Mouse (Mus musculus): ENCODE data around the gene Rab44. TPM values are rescaled to one million over a fixed set of nuclear protein-coding genes. Genes with fewer than 3 reads are reported as not detected.

Gene Rab44
- polyA plus RNA-seq, 1 experiment = 0.47 TPM

GRCm38 (mm10) chr17:29165452-29165851, 51.5 kb downstream of the Rab44 start:
- Histone ChIP-seq H3K4me1 (ENCODE audit: control insufficient read depth, insufficient read depth, low read length) (no peaks in the 10 kb centered on the region), H3K4me3 (replicated peaks; ENCODE audit: insufficient read depth, low read depth, low read length) (no peak overlapping the region), H3K27me3 (ENCODE audit: control insufficient read depth, insufficient read depth, low read length) (no peaks in the 10 kb centered on the region), H3K27ac (ENCODE audit: insufficient read depth, low read length) (no peak overlapping the region)
- DNase-seq = no peak
- TF ChIP-seq CTCF (IDR thresholded peaks at IDR 0.05; ENCODE audit: borderline replicate concordance, insufficient read depth, low read depth, low read length) = no peak
- TF ChIP-seq POLR2A (IDR thresholded peaks at IDR 0.05; ENCODE audit: borderline replicate concordance, insufficient read depth, low read length) = no peak
- WGBS = 70% methylated on average over 6 of the region's 6 CpGs

DNA sequence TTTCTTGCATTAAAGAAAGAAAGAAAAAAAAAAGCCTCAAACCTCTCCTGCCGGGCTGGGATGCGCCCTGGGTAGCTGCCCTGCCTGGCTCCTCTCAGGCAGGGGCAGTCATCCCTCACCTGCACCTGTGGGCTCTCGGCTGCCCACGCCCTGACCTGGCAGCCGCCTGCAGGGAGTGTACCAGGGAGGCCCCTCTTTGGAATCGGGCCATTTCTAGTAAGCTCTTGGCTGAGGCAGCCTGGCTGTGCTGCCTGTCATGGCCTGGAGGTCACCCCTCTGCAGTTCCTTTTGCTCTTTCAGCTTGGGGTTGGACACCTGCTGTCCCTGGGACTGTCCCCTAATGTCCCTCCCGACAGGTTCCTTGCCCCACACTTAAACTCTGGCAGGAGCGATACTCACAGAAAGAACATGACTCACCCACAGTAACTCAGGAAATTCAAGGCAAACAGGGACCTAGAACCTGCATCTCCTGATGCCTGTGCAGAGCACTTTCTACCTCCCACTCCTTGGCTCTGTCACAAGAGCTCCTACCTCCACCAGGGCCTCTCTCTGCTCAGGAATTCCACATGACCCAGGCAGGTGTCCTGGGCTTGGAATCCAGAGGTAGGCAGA, 52.1 kb downstream of the Rab44 start:
- TF ChIP-seq POLR2A (IDR thresholded peaks at IDR 0.05; ENCODE audit: borderline replicate concordance, insufficient read depth, low read length) (no peak), CTCF (IDR thresholded peaks at IDR 0.05; ENCODE audit: borderline replicate concordance, insufficient read depth, low read depth, low read length) (no peak)
- Histone ChIP-seq H3K4me1 (ENCODE audit: control insufficient read depth, insufficient read depth, low read length) (no peaks in the 10 kb centered on the region), H3K27me3 (ENCODE audit: control insufficient read depth, insufficient read depth, low read length) (no peaks in the 10 kb centered on the region), H3K27ac (ENCODE audit: insufficient read depth, low read length) (no peak overlapping the region), H3K4me3 (replicated peaks; ENCODE audit: insufficient read depth, low read depth, low read length) (no peak overlapping the region)
- DNase-seq = no peak
- 50% methylated on average over 8 of the region's 8 CpGs for WGBS

GRCm38 (mm10) chr17:29167371-29167770, 53.4 kb downstream of the Rab44 start:
- TF ChIP-seq CTCF (IDR thresholded peaks at IDR 0.05; ENCODE audit: borderline replicate concordance, insufficient read depth, low read depth, low read length) = no peak
- TF ChIP-seq POLR2A (IDR thresholded peaks at IDR 0.05; ENCODE audit: borderline replicate concordance, insufficient read depth, low read length) = no peak
- Histone ChIP-seq H3K27me3 (ENCODE audit: control insufficient read depth, insufficient read depth, low read length) (no peaks in the 10 kb centered on the region), H3K27ac (ENCODE audit: insufficient read depth, low read length) (no peak overlapping the region), H3K4me3 (replicated peaks; ENCODE audit: insufficient read depth, low read depth, low read length) (no peak overlapping the region), H3K4me1 (ENCODE audit: control insufficient read depth, insufficient read depth, low read length) (no peaks in the 10 kb centered on the region)
- no peak for DNase-seq
- 77% methylated on average over 6 of the region's 6 CpGs for WGBS

DNA sequence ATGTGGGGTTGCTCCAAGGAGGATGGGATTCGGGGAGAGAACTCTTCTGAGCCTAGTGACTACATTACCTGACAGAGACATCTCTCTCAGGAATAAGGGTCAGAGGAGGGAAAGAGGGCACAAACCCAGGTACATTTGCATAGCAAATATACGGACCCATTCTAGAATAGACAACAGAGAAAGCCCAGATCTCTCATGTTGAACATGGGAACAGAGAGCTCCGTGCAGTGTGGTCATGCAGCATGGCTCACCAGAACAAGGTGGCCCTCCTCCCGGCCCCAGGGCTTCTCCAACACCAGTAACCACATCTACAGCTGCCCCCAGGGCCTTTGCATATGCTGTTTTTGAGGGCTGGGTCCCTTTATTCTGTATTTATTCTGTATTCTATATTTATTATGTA, 54.5 kb downstream of the Rab44 start:
- no peak for TF ChIP-seq POLR2A (IDR thresholded peaks at IDR 0.05; ENCODE audit: borderline replicate concordance, insufficient read depth, low read length)
- TF ChIP-seq CTCF (IDR thresholded peaks at IDR 0.05; ENCODE audit: borderline replicate concordance, insufficient read depth, low read depth, low read length) = no peak
- Histone ChIP-seq H3K27ac (ENCODE audit: insufficient read depth, low read length) (no peak overlapping the region), H3K27me3 (ENCODE audit: control insufficient read depth, insufficient read depth, low read length) (no peaks in the 10 kb centered on the region), H3K4me3 (replicated peaks; ENCODE audit: insufficient read depth, low read depth, low read length) (no peak overlapping the region), H3K4me1 (ENCODE audit: control insufficient read depth, insufficient read depth, low read length) (no peaks in the 10 kb centered on the region)
- DNase-seq = no peak
- 92% methylated on average over 4 of the region's 4 CpGs for WGBS

GRCm38 (mm10) chr17:29168996-29169601, 55.2 kb downstream of the Rab44 start:
- 73% methylated on average over 12 of the region's 12 CpGs for WGBS
- Histone ChIP-seq H3K27ac (ENCODE audit: insufficient read depth, low read length) (no peak overlapping the region), H3K4me3 (replicated peaks; ENCODE audit: insufficient read depth, low read depth, low read length) (no peak overlapping the region), H3K4me1 (ENCODE audit: control insufficient read depth, insufficient read depth, low read length) (no peaks in the 10 kb centered on the region), H3K27me3 (ENCODE audit: control insufficient read depth, insufficient read depth, low read length) (no peaks in the 10 kb centered on the region)
- no peak for DNase-seq
- TF ChIP-seq POLR2A (IDR thresholded peaks at IDR 0.05; ENCODE audit: borderline replicate concordance, insufficient read depth, low read length) (no peak), CTCF (IDR thresholded peaks at IDR 0.05; ENCODE audit: borderline replicate concordance, insufficient read depth, low read depth, low read length) (peak; percentile 17; the same call in 1 of the 2 replicates)

- WGBS = 79% methylated on average over 14 of the region's 14 CpGs
Observed at GRCm38 (mm10) chr17:29170431-29171000, 56.6 kb downstream of the Rab44 start.

DNA sequence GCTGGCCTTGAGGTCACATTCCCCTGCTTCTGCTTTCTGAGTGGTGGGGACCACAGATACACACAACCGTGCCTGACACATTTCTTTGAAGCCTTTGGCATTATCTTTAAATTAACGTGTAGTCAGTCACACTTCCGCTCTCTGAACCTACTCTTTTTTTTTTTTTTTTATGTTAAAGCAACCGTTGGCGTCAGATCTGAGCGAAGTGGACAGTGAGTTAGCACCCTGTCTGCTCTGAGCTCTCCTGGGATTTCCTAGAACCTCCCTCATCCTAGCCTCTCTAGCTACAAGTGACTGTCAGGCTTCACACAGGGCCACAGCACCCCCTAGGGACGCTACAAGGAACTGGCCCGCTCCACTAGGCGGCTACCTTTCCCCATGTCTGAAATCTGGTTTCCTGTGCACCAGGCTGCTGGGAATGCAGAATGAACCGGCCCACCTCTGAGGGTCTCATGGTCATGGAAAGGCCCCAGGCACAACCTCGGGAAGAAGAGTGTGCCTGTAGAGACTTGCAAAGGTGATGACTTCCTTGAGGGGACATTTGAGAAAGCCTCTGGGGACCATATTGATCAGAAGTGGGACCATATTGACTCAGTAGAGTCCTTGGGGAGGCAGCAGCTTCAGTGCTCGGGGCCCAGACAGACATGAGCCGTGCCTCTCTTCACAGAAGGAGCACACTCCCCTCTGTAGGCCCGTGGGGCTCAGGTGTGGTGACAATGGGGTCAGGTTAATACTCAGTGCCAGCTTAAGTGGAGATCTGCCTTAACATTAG, 57.2 kb downstream of the Rab44 start:
- 28% methylated on average over 14 of the region's 14 CpGs for WGBS
- TF ChIP-seq CTCF (IDR thresholded peaks at IDR 0.05; ENCODE audit: borderline replicate concordance, insufficient read depth, low read depth, low read length) (peak; percentile 97), POLR2A (IDR thresholded peaks at IDR 0.05; ENCODE audit: borderline replicate concordance, insufficient read depth, low read length) (no peak)
- DNase-seq = peak; percentile 69 to 80
- no peak overlapping the region for H3K27ac ChIP-seq (ENCODE audit: insufficient read depth, low read length)
- no peak overlapping the region for H3K4me3 ChIP-seq (replicated peaks; ENCODE audit: insufficient read depth, low read depth, low read length)
- no peaks in the 10 kb centered on the region for H3K27me3 ChIP-seq (ENCODE audit: control insufficient read depth, insufficient read depth, low read length)
- H3K4me1 ChIP-seq (ENCODE audit: control insufficient read depth, insufficient read depth, low read length) = no peaks in the 10 kb centered on the region

More at GRCm38 (mm10) chr17:29170431-29171000, 56.6 kb downstream of the Rab44 start:
- Histone ChIP-seq H3K4me1 (ENCODE audit: control insufficient read depth, insufficient read depth, low read length) (no peaks in the 10 kb centered on the region), H3K27me3 (ENCODE audit: control insufficient read depth, insufficient read depth, low read length) (no peaks in the 10 kb centered on the region), H3K4me3 (replicated peaks; ENCODE audit: insufficient read depth, low read depth, low read length) (no peak overlapping the region), H3K27ac (ENCODE audit: insufficient read depth, low read length) (no peak overlapping the region)
- DNase-seq = no peak
- no peak for TF ChIP-seq CTCF (IDR thresholded peaks at IDR 0.05; ENCODE audit: borderline replicate concordance, insufficient read depth, low read depth, low read length)
- no peak for TF ChIP-seq POLR2A (IDR thresholded peaks at IDR 0.05; ENCODE audit: borderline replicate concordance, insufficient read depth, low read length)

Measured in cerebellum, adult 2 months (tissue).